Mouse (Mus musculus) CH12F3 (cell line): ENCODE data around the gene Nt5c3.

ENCODE experiments used
- in situ Hi-C: fragments of 300-500 bp; cut with MboI; formaldehyde crosslinking; loops from 2 replicates; pipeline ENCODE4 v1.14.3; 2020; ENCODE audit warnings: low sequenced_read_pairs

The Nt5c3 gene

GRCm38 (mm10) chr6:56923726-56924707 lies at the start of gene Nt5c3, which contains the start of gene Vmn1r4:
TSS of gene Nt5c3 (minus strand) at chr6:56923932.
TSS of gene Vmn1r4 (plus strand) at chr6:56924015.
- in situ Hi-C loops: loop anchor here (10.0 kb wide), 1 partner anchor 119 kb away; no protein-coding TSS in a partner anchor

GRCm38 (mm10) chr6:56969973-56970372 lies 46.2 kb upstream of the Nt5c3 start, which contains the start of gene Vmn1r5:
TSS of gene Vmn1r5 (plus strand) at chr6:56970273.
- in situ Hi-C loops: no loop called here

- in situ Hi-C loops: no loop called here
Observed at GRCm38 (mm10) chr6:56956436-56956835, 32.7 kb upstream of the Nt5c3 start.

- in situ Hi-C loops: no loop called here
Observed at GRCm38 (mm10) chr6:56934366-56934765, 10.6 kb upstream of the Nt5c3 start.

- in situ Hi-C loops: no loop called here
Observed at GRCm38 (mm10) chr6:56932464-56932863, 8.7 kb upstream of the Nt5c3 start.

GRCm38 (mm10) chr6:56931648-56932415 lies 8.1 kb upstream of the Nt5c3 start:
- in situ Hi-C loops: no loop called here

- in situ Hi-C loops: loop anchor here (10.0 kb wide), 1 partner anchor 119 kb away; no protein-coding TSS in a partner anchor
Observed at GRCm38 (mm10) chr6:56923331-56923725, 404 bp downstream of the Nt5c3 start.

GRCm38 (mm10) chr6:56920222-56921092 lies 3.3 kb downstream of the Nt5c3 start:
- in situ Hi-C loops: loop anchor here (10.0 kb wide), 1 partner anchor 116 kb away; no protein-coding TSS in a partner anchor

GRCm38 (mm10) chr6:56919330-56920044 lies 4.2 kb downstream of the Nt5c3 start:
- in situ Hi-C loops: loop anchor here (10.0 kb wide), 1 partner anchor 115 kb away; no protein-coding TSS in a partner anchor

GRCm38 (mm10) chr6:56917578-56918368 lies 6.0 kb downstream of the Nt5c3 start:
- in situ Hi-C loops: no loop called here

GRCm38 (mm10) chr6:56916279-56916678 lies 7.5 kb downstream of the Nt5c3 start:
- in situ Hi-C loops: no loop called here

GRCm38 (mm10) chr6:56913092-56913858 lies 10.5 kb downstream of the Nt5c3 start:
- in situ Hi-C loops: no loop called here

- in situ Hi-C loops: no loop called here
Observed at GRCm38 (mm10) chr6:56910910-56911309, 12.8 kb downstream of the Nt5c3 start.

GRCm38 (mm10) chr6:56908912-56909311 lies 14.8 kb downstream of the Nt5c3 start:
- in situ Hi-C loops: no loop called here

GRCm38 (mm10) chr6:56908397-56908796 lies 15.3 kb downstream of the Nt5c3 start:
- in situ Hi-C loops: no loop called here

GRCm38 (mm10) chr6:56907973-56908372 lies 15.8 kb downstream of the Nt5c3 start:
- in situ Hi-C loops: no loop called here

- in situ Hi-C loops: no loop called here
Observed at GRCm38 (mm10) chr6:56906121-56906846, 17.4 kb downstream of the Nt5c3 start.
